Mouse (Mus musculus): ENCODE data around the gene Dhps. TPM values are rescaled to one million over a fixed set of nuclear protein-coding genes. Genes with fewer than 3 reads are reported as not detected.
A peak's percentile ranks its signal among the peaks of the same experiment; 100 is the strongest.
"Not testable (repeated sequence)": the region's sequence is repeated elsewhere in the genome, so short reads cannot be mapped to it uniquely, and the experiment has no call there.

The Dhps gene
- total RNA-seq, 2 experiments from 2014 or later, result 57.9 to 67.6 TPM

- no peak for DNase-seq (ENCODE audit: low spot score in 2 of 2)
- intact Hi-C loops (cut with DNase I), result no loop called here
These were observed 27.9 kb upstream of the Dhps start for GRCm38 (mm10) chr8:85043619-85044018.

GRCm38 (mm10) chr8:85057367-85057766 lies 14.2 kb upstream of the Dhps start:
- intact Hi-C loops (cut with DNase I), result no loop called here
- DNase-seq (ENCODE audit: low spot score in 2 of 2), result no peak

GRCm38 (mm10) chr8:85059879-85060616 lies 11.5 kb upstream of the Dhps start, which contains the start of gene Fbxw9:
Fbxw9 (plus strand) TSS chr8:85060055.
- DNase-seq (ENCODE audit: low spot score in 2 of 2), result peak; percentile 94 to 95
- intact Hi-C loops (cut with DNase I), result no loop called here

GRCm38 (mm10) chr8:85062603-85063002 lies 9.0 kb upstream of the Dhps start:
- intact Hi-C loops (cut with DNase I), result no loop called here
- no peak for DNase-seq (ENCODE audit: low spot score in 2 of 2)

- no peak for DNase-seq (ENCODE audit: low spot score in 2 of 2)
- intact Hi-C loops (cut with DNase I), result no loop called here
These were observed 6.3 kb upstream of the Dhps start for GRCm38 (mm10) chr8:85065213-85065612.

- intact Hi-C loops (cut with DNase I), result no loop called here
- DNase-seq (ENCODE audit: low spot score in 2 of 2), result no peak
These were observed 4.4 kb upstream of the Dhps start for GRCm38 (mm10) chr8:85067155-85067554.

- intact Hi-C loops (cut with DNase I), result no loop called here
- no peak for DNase-seq (ENCODE audit: low spot score in 2 of 2)
These were observed 3.6 kb upstream of the Dhps start, which contains the start of gene Gm5741 for GRCm38 (mm10) chr8:85067982-85068381. Gm5741 (minus strand) TSS chr8:85067982.

- intact Hi-C loops (cut with DNase I), result no loop called here
- no peak for DNase-seq (ENCODE audit: low spot score in 2 of 2)
These were observed 516 bp upstream of the Dhps start for GRCm38 (mm10) chr8:85071041-85071440.

- DNase-seq (ENCODE audit: low spot score in 2 of 2), result no peak
- intact Hi-C loops (cut with DNase I), result no loop called here
These were observed 890 bp downstream of the Dhps start for GRCm38 (mm10) chr8:85072364-85072929.

- no peak for DNase-seq (ENCODE audit: low spot score in 2 of 2)
- intact Hi-C loops (cut with DNase I), result no loop called here
These were observed 1.6 kb downstream of the Dhps start for GRCm38 (mm10) chr8:85073041-85073612.

GRCm38 (mm10) chr8:85074167-85074566 lies 2.6 kb downstream of the Dhps start:
- intact Hi-C loops (cut with DNase I), result no loop called here
- DNase-seq (ENCODE audit: low spot score in 2 of 2), result no peak

- intact Hi-C loops (cut with DNase I), result no loop called here
- DNase-seq (ENCODE audit: low spot score in 2 of 2), result no peak
These were observed 3.1 kb downstream of the Dhps start for GRCm38 (mm10) chr8:85074617-85075016.

- no peak for DNase-seq (ENCODE audit: low spot score in 2 of 2)
- intact Hi-C loops (cut with DNase I), result no loop called here
These were observed 4.4 kb downstream of the Dhps start for GRCm38 (mm10) chr8:85076001-85076400.

GRCm38 (mm10) chr8:85076993-85077392 lies 5.4 kb downstream of the Dhps start:
- peak; percentile 89 to 91 for DNase-seq (ENCODE audit: low spot score in 2 of 2)
- intact Hi-C loops (cut with DNase I), result no loop called here

GRCm38 (mm10) chr8:85080214-85080531 lies 8.6 kb downstream of the Dhps start:
- DNase-seq (ENCODE audit: low spot score in 2 of 2), result no peak
- intact Hi-C loops (cut with DNase I), result loop anchor here (10.0 kb wide), 1 partner anchor 215 kb away; the partner anchor contains the start of genes Orc6 and Vps35

- DNase-seq (ENCODE audit: low spot score in 2 of 2), result peak in 1 of 2 experiments; percentile 59
- intact Hi-C loops (cut with DNase I), result loop anchor here (10.0 kb wide), 1 partner anchor 214 kb away; the partner anchor contains the start of genes Orc6 and Vps35
These were observed 9.1 kb downstream of the Dhps start, which contains the start of gene Wdr83os for GRCm38 (mm10) chr8:85080532-85081215. Wdr83os (plus strand) TSS chr8:85080740.

GRCm38 (mm10) chr8:85081216-85081555 lies 9.6 kb downstream of the Dhps start, which contains the start of gene Wdr83:
Wdr83 (minus strand) TSS chr8:85081306.
- no peak for DNase-seq (ENCODE audit: low spot score in 2 of 2)
- intact Hi-C loops (cut with DNase I), result loop anchor here (10.0 kb wide), 1 partner anchor 214 kb away; the partner anchor contains the start of genes Orc6 and Vps35

GRCm38 (mm10) chr8:85082169-85082568 lies 10.6 kb downstream of the Dhps start:
- intact Hi-C loops (cut with DNase I), result loop anchor here (2.0 to 10.0 kb wide), 2 partner anchors 89 to 213 kb away; partner anchors contain the start of genes Orc6 and Vps35

GRCm38 (mm10) chr8:85083108-85083813 lies 11.7 kb downstream of the Dhps start, which contains the start of gene Man2b1:
Man2b1 (plus strand) TSS chr8:85083270.
- intact Hi-C loops (cut with DNase I), result loop anchor here (2.0 to 10.0 kb wide), 2 partner anchors 88 to 212 kb away; partner anchors contain the start of genes Orc6 and Vps35

More at GRCm38 (mm10) chr8:85082169-85082568, 10.6 kb downstream of the Dhps start:
- DNase-seq (ENCODE audit: low spot score in 2 of 2), result not testable (repeated sequence)

More at GRCm38 (mm10) chr8:85083108-85083813, 11.7 kb downstream of the Dhps start, which contains the start of gene Man2b1:
- DNase-seq (ENCODE audit: low spot score in 2 of 2), result peak; percentile 89 to 93

Data from left cerebral cortex, postnatal 14 days (tissue).